Mouse (Mus musculus): ENCODE data around the gene Fam126a.

The Fam126a gene

DNA sequence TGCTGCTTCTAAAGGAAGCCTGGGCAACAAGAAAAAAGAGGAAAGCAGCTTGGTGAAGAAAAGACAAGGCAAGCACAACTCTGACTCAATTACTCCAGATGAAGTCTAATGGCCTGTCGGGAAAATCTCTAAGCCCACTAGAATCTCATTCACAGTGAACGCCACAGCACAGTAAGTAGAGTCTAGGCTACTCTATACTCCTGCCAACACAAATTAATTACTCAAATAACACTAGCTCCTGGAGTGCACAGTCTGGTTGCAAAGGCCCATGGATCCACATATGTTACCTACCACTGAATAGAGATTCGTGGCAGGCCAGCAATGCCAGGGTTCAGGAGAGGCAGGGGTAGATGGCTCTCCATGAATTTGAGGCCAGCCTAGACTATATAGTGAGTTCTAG is 40.5 kb downstream of the Fam126a start:
- DNase-seq, result no peak

- no peak for DNase-seq
These were observed 42.7 kb downstream of the Fam126a start for GRCm38 (mm10) chr5:23987792-23988191.

- DNase-seq, result no peak
These were observed 48.4 kb downstream of the Fam126a start for GRCm38 (mm10) chr5:23982081-23982480.

GRCm38 (mm10) chr5:23978516-23978915 is 52.0 kb downstream of the Fam126a start:
- DNase-seq, result no peak

DNA sequence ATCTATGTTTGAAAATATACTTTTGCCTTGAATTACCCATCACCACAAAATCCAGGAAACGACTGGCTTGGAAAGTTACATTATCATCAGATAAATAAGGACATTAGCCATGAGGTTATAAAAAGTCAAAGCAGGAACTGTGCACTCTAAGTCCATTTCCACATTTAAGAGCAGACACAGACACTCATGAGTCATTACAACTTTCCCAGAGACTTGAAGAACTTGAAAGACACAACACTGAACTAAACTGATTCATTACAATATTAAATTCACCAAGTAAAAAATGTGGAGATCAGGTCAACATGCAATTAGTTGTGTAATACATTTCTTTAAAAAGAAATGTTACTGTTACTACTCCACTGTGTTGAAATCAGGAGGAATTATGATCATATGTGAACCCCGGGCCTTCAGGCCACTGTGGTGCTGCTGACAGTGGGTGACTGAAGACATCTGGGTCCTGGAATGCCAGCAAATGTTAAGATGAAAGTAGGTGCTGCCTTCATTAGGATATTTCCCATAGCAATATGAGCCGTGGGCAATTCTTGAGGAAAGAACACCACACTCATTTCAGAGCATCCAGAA is 55.4 kb downstream of the Fam126a start:
- no peak for DNase-seq

DNA sequence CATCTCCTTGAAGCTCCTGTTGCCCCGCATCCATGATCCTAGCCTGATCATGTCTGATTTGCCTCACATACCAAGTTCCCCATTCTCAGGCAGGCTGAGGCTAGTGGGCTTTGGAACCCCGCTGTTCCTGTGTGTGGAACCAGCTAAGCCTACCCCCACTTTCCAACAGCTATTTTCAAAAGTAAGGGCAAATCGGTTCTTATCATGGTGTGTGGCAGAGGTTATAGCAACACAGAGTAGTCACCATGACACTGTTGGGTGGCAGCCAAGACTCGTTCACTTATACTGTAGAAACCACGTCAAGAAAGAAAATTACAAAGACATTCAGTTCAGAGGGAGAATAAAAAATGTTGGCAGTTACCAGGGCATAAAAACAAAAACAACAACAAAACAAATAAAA is 62.8 kb downstream of the Fam126a start:
- DNase-seq, result no peak

DNA sequence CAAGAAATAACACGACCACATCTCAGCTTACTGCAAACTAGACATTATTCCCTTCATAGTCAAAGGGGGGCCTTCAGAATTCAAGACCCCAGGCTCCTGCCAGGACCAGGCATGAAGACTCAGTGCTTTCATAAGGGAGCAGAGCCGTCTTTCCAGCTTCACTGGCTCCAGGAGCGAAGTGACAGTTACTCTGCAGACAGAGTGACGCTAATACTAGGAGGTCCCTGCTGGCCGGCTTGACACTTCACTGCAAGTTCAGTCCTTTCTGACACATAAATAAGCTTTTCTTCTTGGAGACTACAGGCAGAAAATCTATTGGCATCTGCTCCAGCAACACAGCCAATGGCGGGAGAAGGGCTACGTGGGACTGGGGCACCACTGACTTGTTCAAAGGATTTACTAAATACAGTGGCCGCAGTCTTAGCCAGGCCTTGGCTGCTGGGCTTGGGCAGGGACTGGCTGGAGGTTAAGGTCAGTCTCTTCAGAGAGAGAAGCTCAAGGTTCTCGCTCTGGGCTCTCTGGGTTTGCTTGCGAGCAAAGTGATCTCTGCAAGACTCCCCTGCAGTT is 65.8 kb downstream of the Fam126a start:
- DNase-seq, result no peak

DNA sequence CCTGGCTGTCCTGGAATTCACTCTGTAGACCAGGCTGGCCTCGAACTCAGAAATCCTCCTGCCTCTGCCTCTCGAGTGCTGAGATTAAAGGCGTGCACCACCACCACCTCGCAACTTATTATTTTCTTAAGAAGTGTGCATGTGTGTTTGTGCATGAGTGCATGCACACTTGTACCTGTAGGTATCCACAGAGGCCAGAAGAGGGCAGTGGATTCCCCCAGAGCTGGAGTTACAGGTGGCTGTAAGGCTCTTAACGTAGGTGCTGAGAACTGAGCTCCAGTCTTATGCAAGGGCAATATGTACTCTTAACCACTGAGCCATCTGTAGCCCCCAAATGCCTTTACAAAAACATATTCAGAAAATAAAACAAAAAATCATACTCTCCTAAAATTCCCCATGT is 77.4 kb downstream of the Fam126a start:
- no peak for DNase-seq

- DNase-seq, result no peak
These were observed 82.4 kb downstream of the Fam126a start for GRCm38 (mm10) chr5:23948071-23948470.

- no peak for DNase-seq
These were observed 85.4 kb downstream of the Fam126a start for GRCm38 (mm10) chr5:23945056-23945455.

DNA sequence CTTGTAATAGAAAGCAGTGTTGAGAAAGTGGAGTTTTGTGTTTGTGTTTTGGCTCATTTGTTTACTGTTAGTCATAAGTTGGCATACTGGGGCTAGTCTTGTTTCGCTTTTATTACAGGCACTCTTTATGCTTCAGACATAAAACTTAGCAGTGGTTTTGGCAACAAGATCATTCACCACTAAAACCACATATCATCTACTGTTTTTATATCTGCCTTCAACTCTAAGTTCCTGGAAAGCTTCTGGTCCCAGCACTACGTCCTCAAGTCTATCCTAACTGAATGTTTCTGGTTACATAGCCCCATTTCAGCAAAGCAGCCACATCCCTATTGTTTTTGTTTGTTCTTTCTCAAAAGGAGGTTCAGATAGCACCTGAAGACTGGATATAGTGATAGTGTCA is 87.0 kb downstream of the Fam126a start:
- DNase-seq, result no peak

- no peak for DNase-seq
These were observed 106.9 kb downstream of the Fam126a start for GRCm38 (mm10) chr5:23923481-23924165.

DNA sequence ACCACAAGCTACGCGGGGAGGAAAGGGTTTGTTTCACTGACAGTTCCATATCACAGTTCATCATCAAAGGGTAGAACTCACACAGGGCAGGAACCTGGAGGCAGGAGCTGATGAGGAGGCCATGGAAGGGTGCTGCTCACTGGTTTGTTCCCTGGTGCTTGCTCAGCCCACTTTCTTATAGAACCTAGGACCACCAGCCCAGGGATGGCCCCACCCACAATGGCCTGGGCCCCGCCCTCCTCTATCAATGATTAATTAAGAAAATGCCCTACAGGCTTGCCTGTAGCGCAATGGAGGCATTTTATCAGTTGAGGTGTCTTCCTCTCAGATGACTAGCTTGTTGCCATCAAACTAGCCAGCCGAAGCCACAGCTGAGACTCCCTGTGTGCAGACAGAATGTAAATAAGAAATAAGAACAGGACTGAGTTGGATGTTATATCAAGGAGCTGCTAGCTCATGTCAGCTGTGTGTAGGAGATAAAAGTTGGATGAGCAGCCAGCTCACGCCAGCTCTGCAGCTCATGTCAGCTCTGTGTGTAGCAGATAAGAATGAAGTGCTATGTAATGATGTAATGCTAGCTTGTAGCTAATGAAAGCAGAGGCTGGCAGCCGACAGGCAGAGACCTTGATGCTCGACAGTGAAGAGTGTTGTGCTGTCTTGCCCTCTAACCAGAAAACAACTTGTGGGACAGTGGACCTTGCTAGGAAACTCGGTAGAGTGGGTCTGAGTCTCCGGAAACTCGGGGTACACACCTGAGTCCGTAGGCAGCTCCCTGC is 107.8 kb downstream of the Fam126a start:
- no peak for DNase-seq

DNA sequence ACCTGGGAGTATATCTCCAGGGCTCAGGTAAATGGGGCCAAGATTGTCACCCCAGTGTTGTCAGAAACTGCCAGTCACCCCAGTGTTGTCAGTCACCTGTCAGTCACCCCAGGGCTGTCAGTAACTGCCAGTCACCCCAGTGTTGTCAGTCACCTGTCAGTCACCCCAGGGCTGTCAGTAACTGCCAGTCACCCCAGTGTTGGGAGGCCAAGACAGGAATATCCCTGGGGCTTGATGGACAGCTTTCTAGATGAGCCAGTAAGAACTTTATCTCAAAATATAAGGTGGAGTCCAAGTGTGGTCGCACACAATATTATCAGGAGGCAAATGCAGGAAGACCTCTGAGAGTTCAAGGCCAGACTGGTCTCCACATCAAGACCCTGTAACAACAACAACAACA is 109.2 kb downstream of the Fam126a start:
- no peak for DNase-seq

DNA sequence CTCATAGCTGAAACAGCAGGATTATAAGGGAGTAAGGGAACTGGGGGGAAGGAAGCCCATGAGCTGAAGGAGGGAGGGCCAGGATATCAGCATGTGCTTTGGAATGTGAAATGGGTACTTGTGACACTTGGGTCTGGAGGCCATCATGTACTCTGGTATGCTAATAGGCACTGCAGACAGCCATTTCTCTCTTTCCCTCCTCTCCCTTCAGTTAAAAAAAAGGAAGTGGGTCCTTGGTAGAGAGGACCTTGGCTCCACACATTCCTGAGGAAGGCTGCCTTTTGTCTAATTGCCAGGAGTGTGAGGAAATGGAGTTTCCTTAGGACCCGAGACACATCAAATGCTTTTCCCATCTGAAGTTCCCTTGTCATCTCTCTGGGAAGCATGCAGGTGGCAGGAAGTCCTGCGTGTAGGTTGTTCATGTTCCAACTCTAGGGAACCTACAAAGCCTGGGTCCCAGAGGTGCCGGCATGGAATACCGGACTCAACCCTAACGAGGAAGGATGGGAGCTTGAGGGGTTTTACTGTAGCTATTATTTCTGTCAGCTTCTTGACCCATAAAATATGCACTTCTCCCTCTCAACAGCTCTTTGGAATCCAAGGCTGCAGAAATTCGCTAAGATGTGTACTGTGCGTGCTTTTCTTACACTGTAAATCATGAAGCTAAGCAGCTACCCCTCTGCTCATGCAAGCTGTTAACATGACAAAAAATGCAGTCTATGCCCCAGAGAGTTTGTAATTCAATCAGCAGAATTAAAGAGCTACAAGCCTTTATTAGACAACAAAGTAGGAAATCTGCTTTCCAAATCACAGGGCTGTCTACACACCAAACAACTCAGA is 110.4 kb downstream of the Fam126a start:
- no peak for DNase-seq

DNA sequence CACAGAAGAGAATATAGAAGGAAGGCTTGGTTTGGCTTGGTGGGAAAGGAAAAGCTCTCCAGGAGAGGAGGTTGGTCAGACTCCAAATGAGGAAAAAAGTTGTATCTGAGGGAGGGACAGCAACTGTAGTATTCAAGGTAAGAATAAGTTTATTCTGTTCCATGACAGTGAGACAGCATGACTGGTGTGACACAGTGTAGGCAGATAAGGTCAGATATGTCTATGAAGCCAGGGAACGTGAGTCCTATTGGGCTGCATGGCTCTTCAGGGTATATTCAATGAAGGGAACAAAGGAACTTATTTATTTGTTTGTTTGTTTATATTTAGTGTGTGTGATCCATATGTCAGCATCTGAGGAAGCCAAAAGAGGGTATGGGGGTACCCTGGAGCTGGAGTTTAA is 113.2 kb downstream of the Fam126a start:
- no peak for DNase-seq

GRCm38 (mm10) chr5:23911556-23911955 is 118.9 kb downstream of the Fam126a start:
- DNase-seq, result no peak

DNA sequence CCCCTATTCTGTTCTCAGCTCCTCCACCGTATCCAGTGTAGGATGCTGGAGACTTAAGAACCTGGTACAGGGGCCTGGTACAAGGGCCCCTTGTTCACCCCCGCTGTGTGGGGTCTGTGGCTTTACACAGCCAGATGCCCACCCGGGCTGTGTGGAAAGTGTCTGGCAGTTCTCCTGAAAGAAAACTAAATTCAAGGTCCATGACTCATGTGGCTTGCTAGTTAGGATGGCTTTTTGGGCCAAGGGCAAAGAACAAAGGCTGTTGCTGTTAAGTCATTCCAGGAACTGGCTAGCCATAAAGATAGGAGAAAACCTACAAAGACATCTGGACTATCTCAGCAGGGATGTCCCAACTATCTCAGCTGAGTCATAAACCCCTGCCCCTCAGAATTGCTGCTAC is 121.2 kb downstream of the Fam126a start:
- DNase-seq, result no peak

- DNase-seq, result no peak
These were observed 121.9 kb downstream of the Fam126a start for GRCm38 (mm10) chr5:23908486-23909090.

- DNase-seq, result no peak
These were observed 128.3 kb downstream of the Fam126a start for GRCm38 (mm10) chr5:23902221-23902620.

- no peak for DNase-seq
These were observed 130.3 kb downstream of the Fam126a start for GRCm38 (mm10) chr5:23900190-23900589.
